Mouse (Mus musculus) midbrain, embryonic 15.5 days (tissue): ENCODE data around the gene Prss27. TPM values are rescaled to one million over a fixed set of nuclear protein-coding genes. Genes with fewer than 3 reads are reported as not detected.

Experiments
- ATAC-seq: fragments of 200-750 bp; cut with Nextera tagmentation; replicated peaks from 2 replicates; pipeline ENCODE4 v1.8.0; 2017; ENCODE audit warnings: moderate TSS enrichment
- H3K27ac ChIP-seq: fragments of 300-500 bp; sonication (generic); 2 replicates; pipeline ENCODE4 v1.5.1; 2015; ENCODE audit warnings: mild to moderate bottlenecking, inconsistent platforms
- H3K27me3 ChIP-seq: fragments of 300-500 bp; sonication (generic); replicated peaks from 2 replicates; pipeline ENCODE4 v1.6.1; 2015; ENCODE audit warnings: inconsistent platforms
- H3K36me3 ChIP-seq: fragments of 300-500 bp; sonication (generic); replicated peaks from 2 replicates; pipeline ENCODE4 v1.6.1; 2015; ENCODE audit warnings: inconsistent platforms
- H3K4me1 ChIP-seq: fragments of 300-500 bp; sonication (generic); 2 replicates; pipeline ENCODE4 v1.6.1; 2015; ENCODE audit warnings: inconsistent platforms
- H3K4me2 ChIP-seq: fragments of 300-500 bp; sonication (generic); 2 replicates; pipeline ENCODE4 v1.6.1; 2015; ENCODE audit warnings: inconsistent platforms, mild to moderate bottlenecking, moderate library complexity
- H3K4me3 ChIP-seq: fragments of 300-500 bp; sonication (generic); 2 replicates; pipeline ENCODE4 v1.5.1; 2015; ENCODE audit warnings: mild to moderate bottlenecking, inconsistent platforms
- H3K9ac ChIP-seq: fragments of 300-500 bp; sonication (generic); 2 replicates; pipeline ENCODE4 v1.6.1; 2015; ENCODE audit warnings: mild to moderate bottlenecking, inconsistent platforms
- H3K9me3 ChIP-seq: fragments of 300-500 bp; sonication (generic); 2 replicates; pipeline ENCODE4 v1.6.1; 2016; ENCODE audit warnings: inconsistent platforms
- WGBS: fragments of 180-500 bp; shearing (Covaris S2); methylation state at CpG from one replicate; pipeline ENCODE4 v1.1.7; 2015; ENCODE audit warnings: mixed read lengths; 5-methylcytosine and 5-hydroxymethylcytosine counted together
- polyA plus RNA-seq: library from polyadenylated mRNA; unstranded; fragments of >200 nt; fragmentation: Nextera tagmentation; extraction: Ambion mirVana; gene quantifications from 2 replicates; pipeline ENCODE4 v1.2.1, GENCODE M21; 2015

Prss27 gene
- polyA plus RNA-seq, 1 experiment from 2014 or later: 0.44 TPM

GRCm38 (mm10) chr17:24044482-24044881, 6.5 kb downstream of the Prss27 start:
- no peak for ATAC-seq
- H3K36me3 ChIP-seq: peaks cover 20% of the 10 kb centered on the region; the same call in 1 of the 2 replicates
- H3K4me3 ChIP-seq: no peak overlapping the region
- H3K9me3 ChIP-seq: no peaks in the 10 kb centered on the region
- no peak overlapping the region for H3K27ac ChIP-seq
- no peaks in the 10 kb centered on the region for H3K27me3 ChIP-seq
- 77% methylated on average over 5 of the region's 5 CpGs for WGBS
- no peaks in the 10 kb centered on the region for H3K4me1 ChIP-seq
- H3K9ac ChIP-seq: no peak overlapping the region
- no peak overlapping the region for H3K4me2 ChIP-seq

GRCm38 (mm10) chr17:24045608-24046007, 7.7 kb downstream of the Prss27 start:
- Histone ChIP-seq H3K9me3 (no peaks in the 10 kb centered on the region), H3K27ac (no peak overlapping the region), H3K36me3 (peaks cover 25% of the 10 kb centered on the region), H3K9ac (no peak overlapping the region), H3K4me1 (no peaks in the 10 kb centered on the region), H3K4me2 (no peak overlapping the region), H3K4me3 (no peak overlapping the region), H3K27me3 (no peaks in the 10 kb centered on the region)
- 85% methylated on average over 10 of the region's 10 CpGs for WGBS
- no peak for ATAC-seq

- Histone ChIP-seq H3K9ac (no peak overlapping the region), H3K4me2 (no peak overlapping the region), H3K27ac (no peak overlapping the region), H3K27me3 (no peaks in the 10 kb centered on the region), H3K9me3 (no peaks in the 10 kb centered on the region), H3K4me3 (no peak overlapping the region), H3K4me1 (no peaks in the 10 kb centered on the region), H3K36me3 (peaks cover 29% of the 10 kb centered on the region)
- no peak for ATAC-seq
- 61% methylated on average over 5 of the region's 5 CpGs for WGBS
Measured at GRCm38 (mm10) chr17:24046026-24046425, 8.1 kb downstream of the Prss27 start.

GRCm38 (mm10) chr17:24048053-24048452, 10.1 kb downstream of the Prss27 start:
- Histone ChIP-seq H3K4me3 (no peak overlapping the region), H3K4me2 (no peak overlapping the region), H3K36me3 (peaks cover 43% of the 10 kb centered on the region), H3K27ac (no peak overlapping the region), H3K9me3 (no peaks in the 10 kb centered on the region), H3K27me3 (no peaks in the 10 kb centered on the region), H3K4me1 (no peaks in the 10 kb centered on the region), H3K9ac (no peak overlapping the region)
- WGBS: 93% methylated on average over 5 of the region's 5 CpGs
- no peak for ATAC-seq

- no peaks in the 10 kb centered on the region for H3K27me3 ChIP-seq
- ATAC-seq: no peak
- no peak overlapping the region for H3K4me3 ChIP-seq
- H3K9ac ChIP-seq: no peak overlapping the region
- WGBS: 96% methylated on average over 8 of the region's 8 CpGs
- H3K9me3 ChIP-seq: no peaks in the 10 kb centered on the region
- no peak overlapping the region for H3K4me2 ChIP-seq
- H3K4me1 ChIP-seq: no peaks in the 10 kb centered on the region
- H3K27ac ChIP-seq: no peak overlapping the region
- H3K36me3 ChIP-seq: peaks cover 46% of the 10 kb centered on the region
Measured at GRCm38 (mm10) chr17:24049008-24049407, 11.1 kb downstream of the Prss27 start.

GRCm38 (mm10) chr17:24056636-24057625, 19.0 kb downstream of the Prss27 start:
- H3K9ac ChIP-seq: no peak overlapping the region
- H3K4me2 ChIP-seq: no peak overlapping the region
- no peaks in the 10 kb centered on the region for H3K9me3 ChIP-seq
- H3K27me3 ChIP-seq: no peaks in the 10 kb centered on the region
- no peak overlapping the region for H3K27ac ChIP-seq
- ATAC-seq: no peak
- no peak overlapping the region for H3K4me3 ChIP-seq
- H3K36me3 ChIP-seq: peaks cover 68% of the 10 kb centered on the region
- no peaks in the 10 kb centered on the region for H3K4me1 ChIP-seq
- 95% methylated on average over 14 of the region's 14 CpGs for WGBS

- ATAC-seq: no peak
- peaks cover 61% of the 10 kb centered on the region for H3K36me3 ChIP-seq
- H3K4me2 ChIP-seq: no peak overlapping the region
- H3K27ac ChIP-seq: no peak overlapping the region
- no peak overlapping the region for H3K9ac ChIP-seq
- no peak overlapping the region for H3K4me3 ChIP-seq
- WGBS: 96% methylated on average over 5 of the region's 5 CpGs
- H3K9me3 ChIP-seq: no peaks in the 10 kb centered on the region
- no peaks in the 10 kb centered on the region for H3K27me3 ChIP-seq
- 0 out of 2 replicates have a peak, but pooled peaks cover 4% of the 10 kb centered on the region for H3K4me1 ChIP-seq
Measured at GRCm38 (mm10) chr17:24057730-24058245, 19.8 kb downstream of the Prss27 start.

- no peak overlapping the region for H3K9ac ChIP-seq
- no peak overlapping the region for H3K4me3 ChIP-seq
- no peaks in the 10 kb centered on the region for H3K27me3 ChIP-seq
- 0 out of 2 replicates have a peak overlapping the region, but pooled peaks have one; percentile 14 for H3K27ac ChIP-seq
- no peaks in the 10 kb centered on the region for H3K9me3 ChIP-seq
- WGBS: 78% methylated on average over 4 of the region's 4 CpGs
- H3K4me2 ChIP-seq: no peak overlapping the region
- ATAC-seq: no peak
- H3K36me3 ChIP-seq: peaks cover 24% of the 10 kb centered on the region
- peaks cover 11% of the 10 kb centered on the region; the same call in 1 of the 2 replicates for H3K4me1 ChIP-seq
Measured at GRCm38 (mm10) chr17:24062459-24063155, 24.7 kb downstream of the Prss27 start.

- ATAC-seq: no peak
- 85% methylated on average over 5 of the region's 5 CpGs for WGBS
- no peaks in the 10 kb centered on the region for H3K36me3 ChIP-seq
Measured at GRCm38 (mm10) chr17:24068271-24068670, 30.3 kb downstream of the Prss27 start.

GRCm38 (mm10) chr17:24069531-24069930, 31.6 kb downstream of the Prss27 start:
- no peak for ATAC-seq
- H3K27me3 ChIP-seq: no peaks in the 10 kb centered on the region
- H3K36me3 ChIP-seq: no peaks in the 10 kb centered on the region
- H3K9me3 ChIP-seq: no peaks in the 10 kb centered on the region
- H3K4me3 ChIP-seq: no peak overlapping the region
- no peak overlapping the region for H3K4me2 ChIP-seq
- no peak overlapping the region for H3K9ac ChIP-seq
- H3K4me1 ChIP-seq: peaks cover 35% of the 10 kb centered on the region
- 92% methylated on average over 3 of the region's 3 CpGs for WGBS
- H3K27ac ChIP-seq: no peak overlapping the region

More at GRCm38 (mm10) chr17:24068271-24068670, 30.3 kb downstream of the Prss27 start:
- no peak overlapping the region for H3K4me3 ChIP-seq
- H3K4me2 ChIP-seq: no peak overlapping the region
- no peak overlapping the region for H3K9ac ChIP-seq
- H3K27ac ChIP-seq: no peak overlapping the region
- H3K27me3 ChIP-seq: no peaks in the 10 kb centered on the region
- H3K4me1 ChIP-seq: peaks cover 38% of the 10 kb centered on the region
- no peaks in the 10 kb centered on the region for H3K9me3 ChIP-seq

- peak within 1 kb of the TSS; percentile 90 for H3K9ac ChIP-seq
- peaks cover 34% of the 10 kb centered on the region for H3K4me1 ChIP-seq
- peak within 1 kb of the TSS; percentile 84 for H3K27ac ChIP-seq
- peaks cover 7% of the 10 kb centered on the region for H3K36me3 ChIP-seq
- H3K27me3 ChIP-seq: no peaks in the 10 kb centered on the region
- H3K4me3 ChIP-seq: peak within 1 kb of the TSS; percentile 70
- peak within 1 kb of the TSS; percentile 62 for H3K4me2 ChIP-seq
- ATAC-seq: peak; percentile 98
- no peaks in the 10 kb centered on the region for H3K9me3 ChIP-seq
- WGBS: under 1% methylated on average over 60 of the region's 62 CpGs
Measured at GRCm38 (mm10) chr17:24072919-24073696, 35.2 kb downstream of the Prss27 start, which contains the start of gene Kctd5. Gene Kctd5, minus strand, starts transcription at chr17:24073485.
